Mouse (Mus musculus) liver, postnatal 0 days (tissue): ENCODE results near the gene Nit2.

Experiments used
- CTCF ChIP-seq: sonication (generic); IDR thresholded peaks from 2 replicates; pipeline ENCODE4 v1.5.1; 2016; ENCODE audit warnings: antibody characterized with exemption, low read depth
- EP300 ChIP-seq: IDR thresholded peaks from 2 replicates; pipeline ENCODE4 v1.6.1; 2016; ENCODE audit warnings: antibody characterized with exemption, low read depth, mild to moderate bottlenecking

DNA sequence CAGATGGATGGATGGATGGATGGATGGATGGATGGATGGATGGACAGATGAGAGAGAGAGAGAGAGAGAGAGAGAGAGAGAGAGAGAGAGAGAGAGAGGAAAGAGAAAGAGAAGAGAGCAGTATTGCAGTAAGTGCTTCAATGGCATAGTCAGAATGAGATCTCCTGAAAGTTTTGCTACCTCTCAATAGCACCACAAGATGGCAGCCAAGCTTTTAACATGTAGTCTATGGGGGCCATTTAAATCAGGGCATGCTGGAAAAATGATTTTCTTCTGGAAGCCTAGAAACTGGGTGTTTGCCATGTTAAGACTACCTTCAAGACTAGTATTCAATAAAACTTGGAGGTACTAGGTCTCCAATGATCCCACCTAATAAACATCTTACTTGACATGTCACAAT is 51.1 kb downstream of the Nit2 start:
- peak; percentile 75 for TF ChIP-seq CTCF
- TF ChIP-seq EP300 = no peak
